Mouse (Mus musculus) small intestine, adult 2 months (tissue): Measurements from ENCODE around the gene Txn1.

Experiments used
- CTCF ChIP-seq: fragments of 200-500 bp; IDR thresholded peaks from 2 replicates; pipeline ENCODE4 v1.5.1; 2012; ENCODE audit warnings: low read depth, mild to moderate bottlenecking, control low read depth, inconsistent platforms, low read length, moderate library complexity, mixed read lengths; ENCODE audit not compliant: insufficient replicate concordance, insufficient read length; ENCODE audit errors: extremely low read depth
- POLR2A ChIP-seq: fragments of 200-500 bp; IDR thresholded peaks from 2 replicates; pipeline ENCODE4 v1.6.1; 2012; ENCODE audit warnings: low read depth, mild to moderate bottlenecking, control low read depth, inconsistent platforms, low read length, moderate library complexity

GRCm38 (mm10) chr4:57955544-57955958 is 660 bp downstream of the Txn1 start:
- no peak for TF ChIP-seq CTCF
- TF ChIP-seq POLR2A = peak; percentile 48
